Mouse (Mus musculus): ENCODE data around the gene a. TPM values are rescaled to one million over a fixed set of nuclear protein-coding genes. Genes with fewer than 3 reads are reported as not detected.
"Not testable (repeated sequence)": the region's sequence is repeated elsewhere in the genome, so short reads cannot be mapped to it uniquely, and the experiment has no call there.

The a gene
- polyA plus RNA-seq, 1 experiment: 1.0 TPM

- no peak for DNase-seq (ENCODE audit: extremely low spot score in 1 of 2, low spot score in 1 of 2)
Measured at GRCm38 (mm10) chr2:155047452-155048178, 256.4 kb downstream of the a start.

DNA sequence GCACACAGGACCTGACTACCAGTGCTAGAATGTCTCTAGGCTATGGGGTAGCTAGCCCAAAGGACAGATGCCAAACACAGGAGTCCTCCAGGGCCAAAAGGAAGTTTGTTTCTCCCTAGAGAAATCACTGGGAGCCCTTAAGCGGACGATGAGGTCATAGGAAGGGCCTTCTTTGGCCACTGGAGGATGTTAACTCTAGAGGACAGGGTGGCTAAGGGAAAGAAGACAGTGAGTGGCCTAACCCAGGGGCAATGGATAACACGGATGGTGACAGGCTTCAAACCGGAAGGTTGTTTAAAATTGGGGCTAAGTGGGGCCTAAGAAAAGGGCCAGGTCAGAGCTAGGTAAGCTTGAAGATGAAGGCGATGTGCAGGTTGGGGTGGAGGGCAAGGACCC is 258.9 kb downstream of the a start:
- DNase-seq (ENCODE audit: extremely low spot score in 1 of 2, low spot score in 1 of 2): peak in 1 of 2 experiments; percentile 9

- DNase-seq (ENCODE audit: extremely low spot score in 1 of 2, low spot score in 1 of 2): peak; percentile 77 to 93
Measured at GRCm38 (mm10) chr2:155050504-155051236, 259.5 kb downstream of the a start.

- DNase-seq (ENCODE audit: extremely low spot score in 1 of 2, low spot score in 1 of 2): no peak
Measured at GRCm38 (mm10) chr2:155051622-155052351, 260.6 kb downstream of the a start.

DNA sequence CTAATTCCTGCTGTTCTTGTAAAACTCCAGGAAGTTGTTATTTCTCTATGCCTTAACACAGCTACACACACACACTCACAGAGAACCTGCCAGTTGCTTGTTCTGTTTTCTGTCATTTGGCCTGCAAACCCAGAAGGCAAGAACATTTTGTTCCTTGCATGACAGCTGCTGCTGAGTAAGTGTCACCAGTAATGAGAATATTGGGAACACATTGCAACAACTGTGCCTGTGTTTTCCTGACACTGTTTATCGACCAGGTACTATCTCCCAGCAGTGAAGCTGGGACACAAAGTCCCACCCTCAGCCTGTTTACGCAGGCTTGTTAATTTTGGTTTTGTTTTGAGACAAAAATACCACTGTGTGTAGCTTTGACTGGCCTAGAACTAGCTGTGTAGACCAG is 261.5 kb downstream of the a start:
- DNase-seq (ENCODE audit: extremely low spot score in 1 of 2, low spot score in 1 of 2): peak in 1 of 2 experiments; percentile 9

DNA sequence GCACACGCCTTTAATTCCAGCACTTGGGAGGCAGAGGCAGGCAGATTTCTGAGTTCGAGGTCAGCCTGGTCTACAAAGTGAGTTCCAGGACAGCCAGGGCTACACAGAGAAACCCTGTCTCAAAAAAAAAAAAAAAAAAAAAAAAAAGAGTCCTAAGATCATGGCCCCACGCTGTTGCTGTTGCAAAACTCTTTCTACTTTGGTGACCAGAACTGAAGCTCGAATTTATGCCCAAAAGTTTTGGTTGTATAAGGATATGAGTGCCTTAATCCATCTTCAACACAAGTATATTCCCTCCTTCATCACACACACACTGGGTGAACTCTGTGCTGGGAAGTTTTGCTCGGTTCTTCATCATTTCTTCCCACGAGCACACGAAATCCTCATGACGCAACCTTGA is 262.3 kb downstream of the a start:
- not testable (repeated sequence) for DNase-seq (ENCODE audit: extremely low spot score in 1 of 2, low spot score in 1 of 2)

DNA sequence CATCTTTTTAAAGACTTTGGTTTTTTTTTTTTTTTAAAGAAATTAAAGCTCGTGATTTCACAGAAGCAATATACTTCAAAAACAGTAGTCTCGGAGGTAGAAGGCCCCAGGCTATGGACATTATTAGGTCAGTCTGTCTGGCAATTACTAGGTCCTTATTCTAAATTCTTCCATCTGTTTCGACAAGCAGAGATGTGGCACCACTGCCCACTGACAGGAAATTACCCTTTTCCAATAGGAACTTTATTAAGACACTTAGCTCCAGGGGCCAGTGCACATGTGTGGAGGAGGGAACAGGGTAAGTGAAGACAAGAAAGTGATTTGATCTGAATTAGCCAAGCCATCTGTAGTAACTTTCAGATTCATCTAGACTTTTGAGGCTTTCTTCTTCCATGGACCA is 263.5 kb downstream of the a start:
- no peak for DNase-seq (ENCODE audit: extremely low spot score in 1 of 2, low spot score in 1 of 2)

DNA sequence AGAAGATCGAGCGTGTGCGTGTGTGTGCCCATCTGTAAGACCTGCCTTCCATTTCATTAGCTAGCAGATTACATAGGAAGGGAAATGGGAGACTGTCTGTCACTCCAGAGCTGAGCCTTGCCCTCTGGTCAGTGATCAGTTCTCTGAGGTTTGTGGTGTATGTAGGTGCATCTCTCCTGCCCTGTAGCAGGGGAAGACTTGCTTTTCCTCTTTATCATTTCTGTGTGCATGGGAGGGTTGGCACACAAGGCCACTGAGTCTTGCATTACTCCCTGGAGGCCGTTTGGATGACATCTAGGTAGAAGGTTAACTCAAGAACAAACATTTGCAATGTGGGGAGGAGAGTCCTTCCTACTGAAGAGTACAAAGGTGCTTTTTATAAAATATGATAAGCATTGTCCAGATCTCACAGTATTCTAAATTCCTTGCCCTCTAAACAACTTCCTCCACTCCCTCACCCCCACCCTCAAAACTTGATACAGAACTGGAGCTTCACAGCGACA is 264.9 kb downstream of the a start:
- DNase-seq (ENCODE audit: extremely low spot score in 1 of 2, low spot score in 1 of 2): no peak

GRCm38 (mm10) chr2:155057361-155057760 is 266.2 kb downstream of the a start:
- DNase-seq (ENCODE audit: extremely low spot score in 1 of 2, low spot score in 1 of 2): no peak

GRCm38 (mm10) chr2:155071027-155071426 is 279.8 kb downstream of the a start:
- DNase-seq (ENCODE audit: extremely low spot score in 1 of 2, low spot score in 1 of 2): peak in 1 of 2 experiments; percentile 17

DNA sequence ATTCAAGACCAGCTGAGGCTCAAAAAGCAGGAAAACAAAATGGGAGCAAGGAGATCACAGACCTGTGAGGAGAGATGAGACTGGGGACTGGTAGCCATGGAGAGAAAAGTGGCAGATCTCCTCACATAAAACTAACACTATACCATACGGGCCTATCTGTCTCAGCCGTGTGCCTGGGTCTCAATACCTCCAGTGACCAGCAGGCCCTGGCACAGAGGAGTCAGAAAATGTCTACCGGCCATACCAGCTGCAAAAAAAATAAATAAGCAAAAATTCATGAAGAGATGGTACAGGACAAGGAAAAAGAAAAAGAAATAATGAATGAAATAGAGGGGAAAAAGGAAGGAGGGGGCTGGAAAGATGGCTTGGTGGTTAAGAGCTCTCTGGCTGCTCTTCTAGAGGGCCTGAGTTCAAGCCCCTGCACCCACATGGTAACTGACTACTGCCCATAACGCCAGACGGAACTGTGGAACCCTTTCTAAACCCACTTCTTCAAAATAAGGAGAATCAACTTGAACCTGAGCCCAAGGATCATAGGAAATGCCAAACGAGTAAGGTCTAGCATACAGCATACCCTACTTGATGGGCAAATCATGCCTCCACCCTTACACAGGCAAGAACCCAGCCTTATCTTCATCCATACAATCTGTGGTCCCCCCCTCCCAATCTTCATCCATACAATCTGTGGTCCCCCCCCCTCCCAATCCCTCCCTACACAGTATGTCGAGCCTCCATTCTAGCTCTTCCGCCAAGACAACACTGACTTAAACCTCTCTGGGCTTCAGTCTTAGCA is 281.3 kb downstream of the a start:
- no peak for DNase-seq (ENCODE audit: extremely low spot score in 1 of 2, low spot score in 1 of 2)

DNA sequence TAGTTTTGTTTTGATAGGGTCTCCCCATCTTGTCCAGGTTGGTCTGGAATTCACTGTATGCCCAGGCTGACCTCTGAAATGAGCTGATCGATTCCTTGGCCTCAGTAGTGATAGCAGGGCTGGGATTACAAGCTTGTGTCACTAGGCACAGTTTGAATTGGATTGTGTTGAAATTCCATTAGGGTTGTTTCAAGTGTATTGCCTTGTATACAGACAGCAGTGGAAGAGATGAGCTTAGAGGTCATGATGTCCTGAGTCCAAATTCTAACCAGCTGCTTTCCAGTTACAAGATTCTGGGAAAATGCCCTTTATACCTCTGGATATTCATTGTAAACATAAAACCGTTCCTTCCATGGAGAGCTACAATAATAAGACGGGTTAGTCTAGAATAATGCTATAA is 282.1 kb downstream of the a start:
- DNase-seq (ENCODE audit: extremely low spot score in 1 of 2, low spot score in 1 of 2): no peak

GRCm38 (mm10) chr2:155073978-155074765 is 283.0 kb downstream of the a start, which contains the start of gene Ahcy:
Gene Ahcy (minus strand): TSS chr2:155074497.
- peak; percentile 82 to 88 for DNase-seq (ENCODE audit: extremely low spot score in 1 of 2, low spot score in 1 of 2)

GRCm38 (mm10) chr2:155074766-155075330 is 283.6 kb downstream of the a start:
- peak in 1 of 2 experiments; percentile 36 for DNase-seq (ENCODE audit: extremely low spot score in 1 of 2, low spot score in 1 of 2)

DNA sequence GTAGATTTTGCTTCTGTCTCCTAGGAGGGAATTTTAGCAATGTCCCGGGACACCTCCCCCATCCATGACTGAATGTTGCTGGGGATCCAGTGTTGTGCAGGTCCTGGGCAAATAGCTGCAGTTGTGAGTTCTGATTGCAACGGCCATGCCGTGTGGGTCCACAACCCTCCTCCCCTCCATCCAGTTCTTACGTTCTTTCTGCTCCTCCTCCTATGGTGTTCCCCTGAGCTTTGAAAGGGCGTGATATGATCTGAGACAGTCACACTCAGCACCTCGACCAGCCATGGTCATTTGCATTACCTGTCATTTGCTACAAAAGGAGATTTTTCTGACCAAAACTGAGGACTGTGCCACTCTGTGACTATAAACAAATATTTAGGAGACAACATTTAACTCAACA is 284.4 kb downstream of the a start:
- no peak for DNase-seq (ENCODE audit: extremely low spot score in 1 of 2, low spot score in 1 of 2)

DNA sequence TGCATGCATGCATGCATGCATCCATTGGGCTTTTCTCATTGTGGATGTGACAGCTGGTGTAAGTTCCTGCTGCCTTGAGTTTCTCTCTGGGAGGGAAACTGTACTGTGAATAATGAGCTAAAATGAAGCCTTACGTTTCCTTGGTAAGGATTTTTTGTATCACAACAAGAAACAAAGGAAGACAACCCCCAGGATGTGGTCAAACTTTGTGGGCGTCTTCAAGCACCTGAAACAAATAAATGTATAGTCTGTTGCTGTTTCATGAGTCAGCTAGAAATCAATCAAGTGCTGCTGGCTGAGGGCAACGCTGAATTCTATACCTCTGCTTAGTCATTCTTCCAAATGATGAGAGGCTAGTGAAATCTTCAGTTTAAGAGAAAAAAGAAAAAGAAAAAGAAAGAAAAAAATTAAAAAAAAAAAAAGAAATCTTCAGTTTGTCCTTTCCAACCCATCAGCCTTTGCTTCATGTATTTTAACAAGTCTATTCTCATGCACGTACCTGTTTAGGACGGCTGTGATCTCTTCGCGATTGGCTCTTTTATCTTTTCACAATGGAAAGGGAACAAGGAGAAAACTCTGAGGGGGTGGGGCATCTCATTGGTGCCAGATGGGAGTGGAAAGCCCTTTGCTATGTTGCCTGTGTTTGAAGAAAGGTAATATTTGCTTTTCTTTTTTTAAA is 288.4 kb downstream of the a start:
- no peak for DNase-seq (ENCODE audit: extremely low spot score in 1 of 2, low spot score in 1 of 2)

DNA sequence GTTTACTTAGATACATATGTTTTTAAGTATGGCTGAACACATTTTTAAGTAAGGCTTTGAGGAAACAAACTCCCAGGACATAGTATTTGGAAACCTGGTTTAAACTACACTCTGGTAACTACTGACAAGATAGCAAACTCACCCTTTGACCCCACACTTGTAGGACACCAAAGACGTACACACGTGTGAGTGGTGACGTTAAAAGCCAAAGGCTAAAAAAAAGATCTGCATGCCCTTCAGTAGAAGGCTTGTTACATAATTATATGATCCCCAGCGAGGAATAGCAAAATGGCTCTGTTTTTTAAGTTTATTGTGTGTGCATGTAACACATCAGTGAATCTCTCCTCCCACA is 289.0 kb downstream of the a start:
- DNase-seq (ENCODE audit: extremely low spot score in 1 of 2, low spot score in 1 of 2): no peak

DNA sequence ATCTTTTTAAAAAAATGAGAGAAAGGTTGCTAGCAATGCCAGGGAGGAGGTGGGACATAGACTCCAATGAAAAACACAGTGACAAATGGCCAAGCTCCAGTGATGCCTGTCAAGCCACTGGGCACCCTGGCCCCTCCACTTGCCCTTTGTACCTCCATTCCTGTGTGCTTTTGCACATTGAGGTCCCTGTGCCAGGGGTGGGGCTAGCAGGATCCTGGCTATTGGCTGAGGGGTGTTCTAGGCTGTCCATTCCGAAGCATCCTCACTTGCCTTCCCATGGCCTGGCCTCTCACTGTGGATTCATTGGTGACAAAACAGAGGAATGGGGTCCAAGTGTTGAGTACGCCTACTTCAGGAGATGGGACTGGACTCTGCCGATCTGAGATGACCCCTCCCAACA is 289.9 kb downstream of the a start:
- DNase-seq (ENCODE audit: extremely low spot score in 1 of 2, low spot score in 1 of 2): no peak
